Mouse (Mus musculus): ENCODE measurements around the gene Ipcef1. TPM values are rescaled to one million over a fixed set of nuclear protein-coding genes. Genes with fewer than 3 reads are reported as not detected.
A peak's percentile ranks its signal among the peaks of the same experiment; 100 is the strongest.

Gene Ipcef1
- polyA plus RNA-seq, 1 experiment from 2014 or later = 1.1 TPM

DNA sequence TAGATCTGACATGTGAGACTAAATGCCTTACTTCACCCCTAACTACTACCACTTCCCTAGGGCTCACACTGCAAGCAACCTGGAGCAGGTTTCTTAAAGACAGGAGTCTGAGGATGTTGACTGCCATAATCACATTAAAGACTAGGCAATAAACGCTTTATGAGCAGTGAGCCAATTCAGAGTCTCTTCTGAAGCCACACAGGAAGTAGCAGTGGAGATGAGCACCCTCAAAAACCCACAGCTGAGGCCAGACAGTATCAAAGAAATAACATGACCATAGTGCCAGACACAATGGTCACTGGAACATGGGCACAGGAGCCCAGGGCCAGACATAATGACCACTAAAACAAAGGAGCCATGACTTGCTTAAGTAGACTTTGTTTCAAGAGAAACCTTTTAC lies 63.7 kb downstream of the Ipcef1 start:
- Histone ChIP-seq H3K9me3 (ENCODE audit: control insufficient read depth, low read length) (no peaks in the 10 kb centered on the region), H3K4me3 (replicated peaks; ENCODE audit: low read depth, low read length) (no peak overlapping the region), H3K9ac (replicated peaks; ENCODE audit: low read length) (no peak overlapping the region), H3K27me3 (ENCODE audit: control insufficient read depth, insufficient read depth, low read length) (no peaks in the 10 kb centered on the region), H3K36me3 (ENCODE audit: control insufficient read depth, insufficient read depth, low read length) (no peaks in the 10 kb centered on the region), H3K4me2 (ENCODE audit: low read length) (no peak overlapping the region), H3K4me1 (ENCODE audit: control insufficient read depth, insufficient read depth, low read length) (no peaks in the 10 kb centered on the region), H3K27ac (replicated peaks; ENCODE audit: low read depth, low read length) (no peak overlapping the region)
- no peak for ATAC-seq (ENCODE audit: low FRiP score, low TSS enrichment)
- WGBS = 85% methylated on average over 1 of the region's 1 CpGs
- DNase-seq = no peak

DNA sequence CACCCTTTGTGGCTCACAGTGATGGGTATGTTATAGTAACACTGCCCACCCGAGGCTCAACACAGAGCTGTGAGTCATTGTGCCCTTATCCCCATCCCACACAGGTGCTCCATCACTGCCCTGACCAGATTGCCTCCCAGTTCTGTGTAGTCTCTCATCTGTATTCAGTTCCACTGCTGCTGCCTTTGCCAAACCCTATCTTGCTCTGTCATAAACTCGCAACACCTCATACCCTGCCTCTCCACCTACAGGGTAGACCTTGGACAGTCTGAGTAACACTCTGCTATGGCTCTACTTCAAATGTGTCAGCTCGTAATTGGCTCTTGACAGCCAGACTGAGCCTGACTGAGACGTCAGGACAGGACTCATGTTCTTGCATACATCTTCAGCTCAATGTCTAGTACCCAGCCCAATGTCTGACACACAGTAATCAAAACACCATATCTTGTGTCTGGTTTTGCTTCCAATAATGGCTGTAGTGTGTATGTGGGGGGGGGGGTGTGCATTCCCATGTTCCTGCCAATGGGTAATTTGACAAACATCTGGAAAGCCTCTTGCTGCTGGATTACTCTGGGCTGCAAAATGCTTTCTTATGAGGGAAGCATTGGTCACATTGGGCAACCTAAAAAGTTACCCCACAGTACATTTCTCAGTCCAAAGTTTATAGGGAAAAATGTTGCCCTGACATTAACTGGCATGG lies 64.7 kb downstream of the Ipcef1 start:
- H3K4me1 ChIP-seq (ENCODE audit: control insufficient read depth, insufficient read depth, low read length) = no peaks in the 10 kb centered on the region
- no peak for DNase-seq
- no peak overlapping the region for H3K4me2 ChIP-seq (ENCODE audit: low read length)
- no peak overlapping the region for H3K9ac ChIP-seq (replicated peaks; ENCODE audit: low read length)
- H3K27me3 ChIP-seq (ENCODE audit: control insufficient read depth, insufficient read depth, low read length) = no peaks in the 10 kb centered on the region
- no peaks in the 10 kb centered on the region for H3K36me3 ChIP-seq (ENCODE audit: control insufficient read depth, insufficient read depth, low read length)
- H3K27ac ChIP-seq (replicated peaks; ENCODE audit: low read depth, low read length) = no peak overlapping the region
- no peaks in the 10 kb centered on the region for H3K9me3 ChIP-seq (ENCODE audit: control insufficient read depth, low read length)
- WGBS = 80% methylated on average over 4 of the region's 4 CpGs
- no peak for ATAC-seq (ENCODE audit: low FRiP score, low TSS enrichment)
- H3K4me3 ChIP-seq (replicated peaks; ENCODE audit: low read depth, low read length) = no peak overlapping the region

DNA sequence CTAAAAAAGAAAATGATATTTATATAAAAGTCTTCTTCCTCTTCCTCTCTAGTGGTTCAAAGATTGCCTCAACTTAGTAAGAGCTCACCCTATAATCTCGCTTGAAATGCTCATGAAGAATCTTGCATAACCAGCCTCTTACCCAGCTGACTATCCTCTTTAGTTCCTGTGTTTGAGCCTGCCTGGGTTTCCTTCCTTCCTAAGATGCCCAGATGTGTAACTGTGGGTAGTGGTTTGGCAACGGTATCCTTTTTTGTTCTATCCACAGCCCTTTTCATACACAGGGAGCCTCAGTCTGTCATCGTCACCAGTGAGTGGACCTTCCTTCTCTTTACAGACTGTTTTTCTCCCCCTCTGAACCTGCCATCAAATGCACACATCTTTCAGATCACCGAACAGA lies 66.0 kb downstream of the Ipcef1 start:
- no peak overlapping the region for H3K4me3 ChIP-seq (replicated peaks; ENCODE audit: low read depth, low read length)
- no peaks in the 10 kb centered on the region for H3K9me3 ChIP-seq (ENCODE audit: control insufficient read depth, low read length)
- no peaks in the 10 kb centered on the region for H3K4me1 ChIP-seq (ENCODE audit: control insufficient read depth, insufficient read depth, low read length)
- H3K36me3 ChIP-seq (ENCODE audit: control insufficient read depth, insufficient read depth, low read length) = no peaks in the 10 kb centered on the region
- ATAC-seq (ENCODE audit: low FRiP score, low TSS enrichment) (no peak), DNase-seq (no peak)
- no peak overlapping the region for H3K27ac ChIP-seq (replicated peaks; ENCODE audit: low read depth, low read length)
- no peak overlapping the region for H3K4me2 ChIP-seq (ENCODE audit: low read length)
- no peaks in the 10 kb centered on the region for H3K27me3 ChIP-seq (ENCODE audit: control insufficient read depth, insufficient read depth, low read length)
- H3K9ac ChIP-seq (replicated peaks; ENCODE audit: low read length) = no peak overlapping the region
- WGBS = 94% methylated on average over 4 of the region's 4 CpGs

DNA sequence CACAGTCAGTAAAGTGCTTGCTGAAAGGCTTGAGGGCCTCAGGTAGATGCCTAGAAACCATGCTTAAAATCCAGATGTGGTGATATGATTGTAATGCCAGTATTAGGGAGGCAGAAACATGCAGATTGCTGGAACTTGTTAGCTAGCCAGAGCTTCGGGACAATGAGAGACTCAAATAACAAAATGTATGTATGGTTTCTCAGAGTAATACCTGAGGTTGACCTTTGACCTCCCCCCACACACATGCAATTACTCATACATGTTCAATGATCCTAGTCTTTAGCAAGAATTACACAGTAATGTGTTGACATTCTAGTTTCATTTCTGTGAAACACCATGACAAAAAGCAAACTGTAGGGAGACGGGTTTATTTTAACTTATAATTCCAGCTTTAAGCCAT lies 68.8 kb downstream of the Ipcef1 start:
- ATAC-seq (ENCODE audit: low FRiP score, low TSS enrichment) = no peak
- no peaks in the 10 kb centered on the region for H3K9me3 ChIP-seq (ENCODE audit: control insufficient read depth, low read length)
- H3K27me3 ChIP-seq (ENCODE audit: control insufficient read depth, insufficient read depth, low read length) = no peaks in the 10 kb centered on the region
- H3K9ac ChIP-seq (replicated peaks; ENCODE audit: low read length) = no peak overlapping the region
- WGBS = 97% methylated on average over 2 of the region's 2 CpGs
- no peaks in the 10 kb centered on the region for H3K4me1 ChIP-seq (ENCODE audit: control insufficient read depth, insufficient read depth, low read length)
- no peak for DNase-seq
- H3K4me3 ChIP-seq (replicated peaks; ENCODE audit: low read depth, low read length) = no peak overlapping the region
- no peak overlapping the region for H3K4me2 ChIP-seq (ENCODE audit: low read length)
- H3K27ac ChIP-seq (replicated peaks; ENCODE audit: low read depth, low read length) = no peak overlapping the region
- no peaks in the 10 kb centered on the region for H3K36me3 ChIP-seq (ENCODE audit: control insufficient read depth, insufficient read depth, low read length)

DNA sequence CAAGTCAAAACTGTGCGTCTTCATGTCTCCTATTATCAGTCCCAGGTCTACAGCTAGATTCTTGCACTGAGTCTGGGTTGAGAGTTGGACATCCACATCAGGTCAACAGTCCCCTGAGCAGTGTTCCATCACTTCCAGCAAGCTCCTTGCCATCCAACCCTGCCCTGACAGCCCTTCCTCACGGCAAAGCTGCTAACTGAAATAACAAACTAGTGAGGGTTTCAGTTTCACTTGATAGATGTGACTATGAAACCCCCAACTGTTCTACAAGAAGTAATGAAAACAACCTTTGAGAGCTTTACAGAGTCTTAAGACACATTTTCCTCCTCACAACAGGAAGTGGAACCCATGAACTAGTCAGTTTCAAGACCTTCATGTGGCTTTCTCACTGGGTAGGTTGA lies 69.5 kb downstream of the Ipcef1 start:
- ATAC-seq (ENCODE audit: low FRiP score, low TSS enrichment) (no peak), DNase-seq (no peak)
- Histone ChIP-seq H3K36me3 (ENCODE audit: control insufficient read depth, insufficient read depth, low read length) (no peaks in the 10 kb centered on the region), H3K4me1 (ENCODE audit: control insufficient read depth, insufficient read depth, low read length) (no peaks in the 10 kb centered on the region), H3K27me3 (ENCODE audit: control insufficient read depth, insufficient read depth, low read length) (no peaks in the 10 kb centered on the region), H3K27ac (replicated peaks; ENCODE audit: low read depth, low read length) (no peak overlapping the region), H3K9me3 (ENCODE audit: control insufficient read depth, low read length) (no peaks in the 10 kb centered on the region), H3K4me2 (ENCODE audit: low read length) (no peak overlapping the region), H3K4me3 (replicated peaks; ENCODE audit: low read depth, low read length) (no peak overlapping the region), H3K9ac (replicated peaks; ENCODE audit: low read length) (no peak overlapping the region)
- 82% methylated on average over 2 of the region's 2 CpGs for WGBS

DNA sequence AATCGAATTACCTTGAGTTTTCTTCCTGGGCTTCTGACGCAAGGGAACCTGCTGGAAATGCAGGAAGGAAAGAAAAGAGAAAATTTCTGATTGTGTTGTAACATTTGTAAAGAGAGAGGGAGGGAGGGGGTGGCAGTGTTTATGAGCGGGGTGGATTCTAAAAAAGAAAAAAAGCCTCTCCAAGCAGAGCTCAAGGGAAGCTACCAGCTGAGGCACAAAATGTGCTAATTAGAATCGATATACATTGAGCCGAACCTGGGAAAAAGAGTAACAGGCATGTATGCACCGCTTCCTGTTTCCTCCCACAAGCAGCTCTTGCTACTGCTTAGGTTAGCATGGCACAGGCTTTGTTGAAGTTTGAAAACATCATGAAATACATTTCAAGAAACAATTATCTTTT lies 72.0 kb downstream of the Ipcef1 start:
- DNase-seq = peak; percentile 46
- Histone ChIP-seq H3K27me3 (ENCODE audit: control insufficient read depth, insufficient read depth, low read length) (no peaks in the 10 kb centered on the region), H3K9ac (replicated peaks; ENCODE audit: low read length) (peak overlapping the region; percentile 42)

DNA sequence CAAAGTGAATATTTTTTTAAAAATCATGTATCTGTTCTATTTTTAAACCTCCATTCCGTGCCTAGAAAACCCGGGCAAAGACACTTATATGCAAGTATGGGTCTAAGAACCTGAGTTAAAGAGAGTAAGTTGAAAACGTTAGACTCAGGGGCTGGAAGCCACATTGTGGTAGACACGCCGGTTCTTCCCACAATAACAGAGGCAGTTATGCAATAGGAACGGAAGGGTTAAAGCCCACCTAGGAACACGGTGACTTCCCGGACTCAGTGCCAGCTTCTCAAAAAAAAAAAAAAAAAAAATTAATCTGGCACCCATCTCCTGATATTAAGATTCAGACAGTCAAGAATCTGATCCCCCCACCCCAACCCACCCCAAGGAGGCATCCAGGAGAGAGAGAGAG lies 72.5 kb downstream of the Ipcef1 start:
- Histone ChIP-seq H3K9me3 (ENCODE audit: control insufficient read depth, low read length) (no peaks in the 10 kb centered on the region), H3K4me3 (replicated peaks; ENCODE audit: low read depth, low read length) (peak overlapping the region; percentile 31), H3K4me1 (ENCODE audit: control insufficient read depth, insufficient read depth, low read length) (no peaks in the 10 kb centered on the region), H3K27me3 (ENCODE audit: control insufficient read depth, insufficient read depth, low read length) (no peaks in the 10 kb centered on the region), H3K27ac (replicated peaks; ENCODE audit: low read depth, low read length) (peak overlapping the region; percentile 45; the same call in 1 of the 2 replicates), H3K9ac (replicated peaks; ENCODE audit: low read length) (peak overlapping the region; percentile 42), H3K4me2 (ENCODE audit: low read length) (peak overlapping the region; percentile 51), H3K36me3 (ENCODE audit: control insufficient read depth, insufficient read depth, low read length) (no peaks in the 10 kb centered on the region)
- 49% methylated on average over 8 of the region's 8 CpGs for whole genome bisulfite sequencing
- 0 out of 2 replicates have a peak, but pooled peaks have one; percentile 15 for ATAC-seq (ENCODE audit: low FRiP score, low TSS enrichment)
- DNase-seq = peak; percentile 48

More for the DNA sequence above, 72.0 kb downstream of the Ipcef1 start:
- peak; percentile 28; the same call in 1 of the 2 replicates for ATAC-seq (ENCODE audit: low FRiP score, low TSS enrichment)
- no peaks in the 10 kb centered on the region for H3K36me3 ChIP-seq (ENCODE audit: control insufficient read depth, insufficient read depth, low read length)
- H3K4me2 ChIP-seq (ENCODE audit: low read length) = peak overlapping the region; percentile 51
- H3K4me1 ChIP-seq (ENCODE audit: control insufficient read depth, insufficient read depth, low read length) = no peaks in the 10 kb centered on the region
- peak overlapping the region; percentile 31 for H3K4me3 ChIP-seq (replicated peaks; ENCODE audit: low read depth, low read length)
- no peaks in the 10 kb centered on the region for H3K9me3 ChIP-seq (ENCODE audit: control insufficient read depth, low read length)
- peak overlapping the region; percentile 45; the same call in 1 of the 2 replicates for H3K27ac ChIP-seq (replicated peaks; ENCODE audit: low read depth, low read length)
- WGBS = 20% methylated on average over 6 of the region's 6 CpGs

DNA sequence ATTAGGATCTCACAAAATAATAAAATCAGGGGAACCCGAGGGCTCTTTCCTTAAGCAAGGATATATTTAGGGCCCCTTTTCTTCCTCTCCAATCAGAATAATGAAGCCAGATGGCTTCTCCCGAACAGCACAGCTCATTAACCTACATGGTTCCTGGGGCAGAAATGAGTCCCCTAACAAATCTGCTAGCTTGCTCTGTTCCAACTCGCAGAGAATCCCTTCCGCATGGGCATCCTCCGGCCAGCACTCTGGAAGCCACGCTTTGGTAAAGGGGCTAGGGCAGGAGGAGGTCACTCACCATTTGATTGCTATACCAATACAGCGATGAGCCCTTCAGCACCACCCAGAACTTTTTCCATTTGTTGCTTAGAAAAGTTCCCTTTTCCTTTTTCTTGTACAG lies 73.1 kb downstream of the Ipcef1 start:
- Histone ChIP-seq H3K9ac (replicated peaks; ENCODE audit: low read length) (no peak overlapping the region), H3K27ac (replicated peaks; ENCODE audit: low read depth, low read length) (no peak overlapping the region), H3K4me3 (replicated peaks; ENCODE audit: low read depth, low read length) (no peak overlapping the region)

DNA sequence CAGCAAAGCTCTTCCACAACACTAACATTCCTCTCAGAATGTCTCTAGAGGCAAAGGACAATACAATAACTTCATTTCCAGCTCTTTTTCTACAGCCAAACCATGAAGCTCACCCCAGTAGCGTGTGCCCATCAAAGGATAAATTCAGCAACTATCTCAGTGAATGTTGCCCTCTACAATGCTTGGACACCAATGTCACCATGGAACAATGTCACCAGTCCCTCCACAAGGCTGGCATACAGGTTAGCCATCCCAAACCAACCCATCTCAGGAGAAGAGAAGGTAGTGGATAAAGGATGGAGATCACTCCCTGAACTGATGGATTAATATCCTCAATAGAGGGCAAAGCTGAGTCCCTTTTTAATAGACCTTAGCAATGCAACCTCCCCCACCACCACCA lies 73.5 kb downstream of the Ipcef1 start:
- H3K4me3 ChIP-seq (replicated peaks; ENCODE audit: low read depth, low read length) = no peak overlapping the region
- no peaks in the 10 kb centered on the region for H3K9me3 ChIP-seq (ENCODE audit: control insufficient read depth, low read length)
- H3K9ac ChIP-seq (replicated peaks; ENCODE audit: low read length) = no peak overlapping the region
- 92% methylated on average over 1 of the region's 1 CpGs for WGBS
- no peak overlapping the region for H3K27ac ChIP-seq (replicated peaks; ENCODE audit: low read depth, low read length)
- H3K4me2 ChIP-seq (ENCODE audit: low read length) = 0 out of 2 replicates have a peak overlapping the region, but pooled peaks have one; percentile 51
- no peaks in the 10 kb centered on the region for H3K27me3 ChIP-seq (ENCODE audit: control insufficient read depth, insufficient read depth, low read length)
- no peaks in the 10 kb centered on the region for H3K4me1 ChIP-seq (ENCODE audit: control insufficient read depth, insufficient read depth, low read length)
- no peak for ATAC-seq (ENCODE audit: low FRiP score, low TSS enrichment)
- no peak for DNase-seq
- no peaks in the 10 kb centered on the region for H3K36me3 ChIP-seq (ENCODE audit: control insufficient read depth, insufficient read depth, low read length)

More for the DNA sequence above, 73.1 kb downstream of the Ipcef1 start:
- 72% methylated on average over 7 of the region's 7 CpGs for WGBS
- no peaks in the 10 kb centered on the region for H3K9me3 ChIP-seq (ENCODE audit: control insufficient read depth, low read length)
- no peaks in the 10 kb centered on the region for H3K36me3 ChIP-seq (ENCODE audit: control insufficient read depth, insufficient read depth, low read length)
- H3K4me1 ChIP-seq (ENCODE audit: control insufficient read depth, insufficient read depth, low read length) = no peaks in the 10 kb centered on the region
- peak overlapping the region; percentile 51; the same call in 1 of the 2 replicates for H3K4me2 ChIP-seq (ENCODE audit: low read length)
- ATAC-seq (ENCODE audit: low FRiP score, low TSS enrichment) (peak; percentile 18; the same call in 1 of the 2 replicates), DNase-seq (no peak)
- no peaks in the 10 kb centered on the region for H3K27me3 ChIP-seq (ENCODE audit: control insufficient read depth, insufficient read depth, low read length)

Data from midbrain, embryonic 14.5 days (tissue).